Mouse (Mus musculus) Patski (cell line): ENCODE results near the gene Cul4b. TPM values are rescaled to one million over a fixed set of nuclear protein-coding genes. Genes with fewer than 3 reads are reported as not detected.
A peak's percentile ranks its signal among the peaks of the same experiment; 100 is the strongest.

Experiments
- ATAC-seq: fragments of 100-300 bp; one replicate; pipeline ENCODE4 v1.8.0; 2021
- CTCF ChIA-PET: fragments of 350-600 bp; sonication (Branson Sonifier 250); formaldehyde crosslinking; loops from one replicate; lab custom pipeline; 2022; ENCODE audit warnings: inconsistent platforms; lab: Charles Lee
- POLR2A ChIA-PET: fragments of 350-600 bp; sonication (Branson Sonifier 250); formaldehyde crosslinking; loops from one replicate; lab custom pipeline; 2022; ENCODE audit warnings: antibody characterized with exemption, inconsistent platforms; lab: Charles Lee
- DNase-seq: peaks from one replicate; pipeline ENCODE4 v3.0.0-alpha.2; 2011; ENCODE audit warnings: low read depth, low spot score
- H3K27me3 ChIP-seq: fragments of 371-371 bp; one replicate; pipeline ENCODE4 v1.5.1; 2021
- CTCF ChIP-seq: fragments of 100-300 bp; IDR thresholded peaks from one replicate; pipeline ENCODE4 v1.5.1; 2021
- in situ Hi-C: fragments of 300-500 bp; cut with MboI; formaldehyde crosslinking; loops from 3 replicates; pipeline ENCODE4 v1.11.1; 2018; ENCODE audit warnings: low pct_unique_long_range_greater_than_20kb, mixed read lengths
- polyA plus RNA-seq: library from polyadenylated mRNA; unstranded; gene quantifications from one replicate; pipeline ENCODE4 v1.2.3, GENCODE M21; 2021

Cul4b gene
- 66.1 TPM for polyA plus RNA-seq

DNA sequence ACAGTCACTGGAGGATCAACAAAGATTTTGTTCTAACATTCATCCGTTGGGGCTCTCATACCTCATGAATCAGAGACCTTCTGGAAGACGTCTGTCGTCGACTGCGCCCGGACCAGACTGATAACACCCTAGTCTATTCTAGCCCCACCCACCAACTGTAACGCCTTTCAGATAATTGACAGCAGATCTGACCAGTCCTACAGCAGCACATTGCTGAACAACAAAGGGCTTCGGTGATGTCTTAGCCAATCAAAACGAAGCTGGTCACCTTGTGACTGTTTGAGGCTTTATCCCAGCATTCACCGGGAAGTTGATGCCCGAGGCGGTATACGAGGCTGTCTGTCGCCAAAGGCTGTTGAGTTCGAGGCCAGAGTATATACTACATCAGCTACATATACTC, at the start of gene Cul4b:
TSS of gene Cul4b (minus strand) at position 119 of the 400 bp plus-strand sequence.
- in situ Hi-C loops: no loop called here
- TF ChIP-seq CTCF: no peak
- H3K27me3 ChIP-seq: peaks cover 16% of the 10 kb centered on the region
- ChIA-PET POLR2A (no interaction called here), CTCF (no interaction called here)
- DNase-seq: no peak
- no peak for ATAC-seq

DNA sequence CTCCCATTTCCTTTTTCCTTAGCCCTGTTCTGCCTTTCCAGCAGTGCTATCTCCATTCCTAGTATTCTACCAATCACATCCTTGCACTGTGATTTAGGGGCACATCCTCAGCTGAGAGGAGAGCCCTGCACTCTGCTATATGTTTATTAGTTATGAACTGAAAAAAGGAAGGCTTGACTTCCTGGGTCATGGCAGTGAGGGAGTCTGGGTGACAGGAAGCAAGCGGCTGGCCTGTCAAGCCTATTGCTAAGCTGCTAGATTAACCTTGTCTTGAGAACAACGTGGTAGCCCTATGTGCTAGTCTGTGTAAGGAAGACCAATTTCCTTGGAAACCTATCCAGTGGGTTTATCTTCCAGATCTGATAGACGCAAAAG, 25.0 kb upstream of the Cul4b start:
- TF ChIP-seq CTCF: no peak
- CTCF ChIA-PET: interaction anchor here (0.9 kb wide), 1 partner anchor 9 kb away, joined by 3 read pairs; no protein-coding TSS in a partner anchor
- no peak for DNase-seq
- peak; percentile 46 for ATAC-seq
- POLR2A ChIA-PET: interaction anchor here (1.8 kb wide), 1 partner anchor 36 kb away, joined by 4 read pairs; no protein-coding TSS in a partner anchor
- H3K27me3 ChIP-seq: peaks cover 8% of the 10 kb centered on the region
- in situ Hi-C loops: loop anchor here (10.0 kb wide), 1 partner anchor 56 kb away; no protein-coding TSS in a partner anchor

DNA sequence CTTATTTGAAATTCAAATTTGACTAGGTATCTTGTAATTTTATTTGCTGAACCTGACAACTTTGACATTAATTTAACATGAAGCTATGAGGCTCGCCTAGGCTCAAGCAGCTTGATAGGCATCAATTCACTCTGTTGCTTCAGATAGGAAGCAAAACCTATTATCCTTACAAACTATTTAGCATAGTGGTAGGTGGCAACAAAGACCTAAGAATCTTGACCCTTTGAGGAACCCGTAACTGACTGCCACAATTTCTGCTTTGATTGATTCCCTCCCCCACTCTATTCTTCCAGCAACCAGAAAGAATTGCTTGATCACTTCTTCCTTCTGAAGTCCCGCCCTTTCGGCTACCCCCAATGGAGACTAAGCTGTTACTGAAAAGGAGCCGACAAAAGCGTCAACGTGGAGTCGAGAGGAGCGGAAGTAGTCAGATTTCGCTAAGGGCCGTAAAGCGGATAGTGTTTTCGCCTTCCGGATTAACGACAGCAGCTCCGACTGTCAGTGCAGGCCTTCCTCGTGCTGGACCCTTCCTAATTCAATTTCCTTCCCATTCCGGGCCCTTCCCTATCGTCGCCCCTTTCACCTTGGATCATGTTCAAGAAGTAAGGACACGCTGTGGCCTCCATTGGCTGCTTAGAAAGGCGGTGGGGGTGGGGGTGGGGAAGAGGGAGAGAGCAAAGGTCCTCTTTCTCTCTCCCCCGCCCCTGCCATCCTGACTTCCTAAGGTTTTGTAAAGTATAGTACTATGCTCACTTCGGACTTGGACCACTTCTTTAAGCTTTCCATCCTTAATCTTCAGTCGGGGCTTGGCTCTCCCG, 24.4 kb upstream of the Cul4b start, which contains the start of gene Mcts1:
TSS of gene Mcts1 (plus strand) at position 402 of the 818 bp plus-strand sequence.
- ATAC-seq (peak; percentile 85), DNase-seq (peak; percentile 41)
- ChIA-PET POLR2A (interaction anchor here (0.6 to 1.8 kb wide), 2 partner anchors 32 to 35 kb away, joined by 4 to 5 read pairs; no protein-coding TSS in a partner anchor), CTCF (interaction anchor here (0.9 to 1.0 kb wide), 2 partner anchors 9 to 29 kb away, joined by 3 read pairs; no protein-coding TSS in a partner anchor)
- in situ Hi-C loops: loop anchor here (10.0 kb wide), 1 partner anchor 56 kb away; no protein-coding TSS in a partner anchor
- H3K27me3 ChIP-seq: peaks cover 8% of the 10 kb centered on the region
- TF ChIP-seq CTCF: no peak

DNA sequence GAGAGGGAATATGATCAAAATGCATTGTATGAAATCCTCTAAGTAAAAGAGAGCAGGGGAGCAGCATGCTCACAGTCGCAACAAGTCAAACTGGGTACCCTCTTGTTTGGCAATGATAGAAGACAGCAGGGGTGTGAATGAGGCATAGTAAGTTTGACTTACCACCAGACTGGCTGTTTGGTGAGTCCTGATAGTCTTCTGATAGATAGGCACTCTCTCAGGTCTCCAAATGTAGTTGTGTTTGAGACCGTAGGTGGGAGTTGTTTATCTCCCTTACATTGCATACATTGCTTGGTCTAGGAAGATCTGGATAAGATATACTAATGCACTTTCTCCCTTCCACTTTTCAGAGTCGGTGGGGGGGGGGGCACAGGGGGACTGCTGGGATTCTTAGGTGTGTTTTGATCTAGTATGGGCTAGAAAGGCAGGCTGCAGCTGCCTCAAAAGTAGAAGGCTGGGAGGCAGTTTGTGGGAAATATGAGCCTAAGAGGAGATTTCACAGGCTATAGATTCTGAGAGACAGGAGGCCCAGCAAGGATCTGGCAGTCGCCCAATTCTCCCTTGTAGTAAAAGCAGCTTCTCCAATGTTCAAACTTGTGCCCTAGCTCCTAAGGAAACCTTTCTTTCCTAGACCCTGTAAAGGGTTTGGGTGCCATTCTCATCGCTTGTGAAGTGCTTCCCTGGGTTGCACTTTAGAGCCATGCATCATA, 17.3 kb upstream of the Cul4b start:
- ATAC-seq: no peak
- in situ Hi-C loops: no loop called here
- POLR2A ChIA-PET: no interaction called here
- CTCF ChIA-PET: no interaction called here
- no peaks in the 10 kb centered on the region for H3K27me3 ChIP-seq
- no peak for TF ChIP-seq CTCF
- DNase-seq: no peak

DNA sequence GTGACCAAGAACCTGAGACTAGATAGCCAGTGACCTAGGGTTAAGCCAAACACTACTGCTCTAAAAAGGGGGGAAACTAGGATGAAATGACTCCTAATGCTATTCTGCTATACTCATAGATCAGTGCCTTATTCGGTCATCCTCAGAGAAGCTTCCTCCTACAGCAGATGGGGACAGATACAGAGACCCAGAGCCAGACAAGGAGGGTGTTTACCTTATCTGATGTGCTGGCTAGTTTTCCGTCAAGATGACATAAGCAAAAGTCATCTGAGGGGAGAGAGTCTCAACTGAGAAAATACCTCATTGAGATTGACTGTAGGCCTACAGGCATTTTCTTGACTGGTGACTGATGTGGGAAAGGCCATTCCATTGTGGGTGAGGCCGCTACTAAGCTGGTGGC, 15.8 kb upstream of the Cul4b start:
- in situ Hi-C loops: no loop called here
- ATAC-seq: no peak
- POLR2A ChIA-PET: no interaction called here

DNA sequence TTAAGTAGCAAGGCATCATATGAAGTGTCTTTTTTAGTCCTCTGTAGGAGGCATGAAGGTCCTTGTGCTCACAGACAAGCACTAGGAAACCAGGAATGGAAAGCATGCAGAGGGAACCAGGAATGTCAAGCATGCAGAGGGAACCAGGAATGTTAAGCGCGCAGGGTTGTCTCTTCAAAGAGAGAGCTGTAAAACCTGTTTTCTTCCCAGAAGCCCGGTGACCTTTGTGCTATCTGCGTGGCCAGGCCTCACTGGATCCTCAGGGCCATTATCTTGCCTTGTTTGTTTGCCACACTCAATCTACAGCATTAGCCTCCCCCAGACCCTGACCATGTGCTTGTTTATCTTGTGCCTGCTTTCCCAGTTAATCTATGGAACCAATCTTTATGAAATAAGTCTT, 13.8 kb upstream of the Cul4b start:
- no peak for TF ChIP-seq CTCF
- no peaks in the 10 kb centered on the region for H3K27me3 ChIP-seq
- in situ Hi-C loops: no loop called here
- no peak for DNase-seq
- CTCF ChIA-PET: no interaction called here
- POLR2A ChIA-PET: interaction anchor here (1.4 kb wide), 1 partner anchor 24 kb away, joined by 3 read pairs; no protein-coding TSS in a partner anchor
- ATAC-seq: peak; percentile 90

More for the DNA sequence above, 15.8 kb upstream of the Cul4b start:
- no peaks in the 10 kb centered on the region for H3K27me3 ChIP-seq
- TF ChIP-seq CTCF: no peak
- CTCF ChIA-PET: interaction anchor here (0.6 kb wide), 1 partner anchor 25 kb away, joined by 3 read pairs; no protein-coding TSS in a partner anchor
- DNase-seq: no peak

DNA sequence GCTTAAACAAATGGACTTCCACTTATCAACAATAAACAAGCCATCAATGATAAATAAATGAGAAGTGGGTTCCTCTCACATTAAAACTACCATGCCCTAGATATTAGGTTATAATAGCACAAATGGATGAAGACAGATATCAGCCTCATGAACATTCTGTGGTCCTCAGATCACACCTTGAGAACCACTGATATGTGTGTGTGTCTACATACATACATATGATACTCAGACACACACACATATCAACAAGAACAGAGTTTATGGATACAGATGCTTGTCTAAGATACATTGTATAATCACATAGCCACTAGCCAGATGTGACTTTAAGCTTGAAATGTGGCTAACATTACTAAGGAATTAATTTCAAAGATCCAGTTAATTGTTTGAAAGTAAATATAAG, 7.3 kb upstream of the Cul4b start:
- TF ChIP-seq CTCF: no peak
- no peak for DNase-seq
- H3K27me3 ChIP-seq: no peaks in the 10 kb centered on the region
- CTCF ChIA-PET: no interaction called here
- in situ Hi-C loops: no loop called here
- POLR2A ChIA-PET: no interaction called here
- ATAC-seq: no peak

DNA sequence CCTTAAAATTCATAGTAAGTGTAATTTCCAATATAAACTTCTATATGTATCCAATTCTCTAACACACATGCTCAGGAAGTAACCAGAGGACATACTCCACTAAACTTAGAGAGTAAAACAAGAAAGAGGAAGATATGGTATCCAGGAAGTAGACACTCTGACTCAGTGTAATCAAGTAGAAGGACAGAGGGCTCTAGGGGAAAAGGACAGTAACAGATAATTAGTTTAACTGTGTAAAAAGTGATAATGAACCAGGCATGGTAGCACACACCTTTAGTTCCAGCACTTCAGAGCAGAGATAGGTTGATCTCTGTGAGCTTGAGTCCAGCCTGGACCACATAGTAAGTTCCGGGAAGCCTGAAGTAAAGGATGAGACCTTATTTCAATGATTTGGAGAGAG, 5.1 kb upstream of the Cul4b start:
- no peak for DNase-seq

DNA sequence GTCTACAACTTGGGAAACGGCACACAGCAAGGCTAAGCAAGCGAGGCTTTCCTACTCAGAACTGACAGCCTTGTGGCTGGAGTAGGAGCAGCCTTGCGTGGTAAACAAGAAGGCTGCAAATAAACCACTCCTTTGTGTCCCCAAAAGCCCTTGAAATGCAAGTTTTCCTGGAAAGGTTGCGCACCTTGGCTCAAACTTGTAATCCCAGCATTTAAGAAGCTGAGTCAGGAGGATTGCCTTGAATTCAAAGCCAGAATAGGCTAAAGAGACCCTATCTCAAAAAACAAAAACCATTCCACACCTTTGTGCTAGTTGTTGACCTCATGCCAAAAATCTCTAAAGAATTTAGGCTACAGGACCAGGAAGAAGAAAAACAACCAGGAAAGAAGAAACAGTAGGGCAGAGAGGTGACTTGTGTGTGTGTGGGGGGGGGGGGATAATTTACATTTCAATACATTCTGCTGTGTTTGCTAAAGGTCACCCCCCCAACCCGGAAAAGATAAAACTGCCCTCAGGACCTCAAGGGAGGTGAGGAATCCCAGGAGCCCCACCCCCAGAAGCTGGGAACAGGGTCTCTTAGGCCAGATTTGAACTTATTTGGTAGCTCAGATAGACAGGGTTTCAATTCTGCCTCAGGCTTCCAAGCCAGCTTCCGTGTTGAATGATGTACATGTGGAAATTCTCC, 9.3 kb downstream of the Cul4b start:
- H3K27me3 ChIP-seq: peaks cover 10% of the 10 kb centered on the region
- no peak for TF ChIP-seq CTCF
- POLR2A ChIA-PET: interaction anchor here (0.7 to 1.2 kb wide), 2 partner anchors 22 to 1877 kb away, joined by 3 read pairs; no protein-coding TSS in a partner anchor
- ATAC-seq: no peak
- in situ Hi-C loops: no loop called here
- DNase-seq: no peak
- CTCF ChIA-PET: interaction anchor here (1.0 to 1.2 kb wide), 2 partner anchors 11 to 25 kb away, joined by 3 read pairs; no protein-coding TSS in a partner anchor

More for the DNA sequence above, 5.1 kb upstream of the Cul4b start:
- POLR2A ChIA-PET: no interaction called here
- peaks cover 8% of the 10 kb centered on the region for H3K27me3 ChIP-seq
- CTCF ChIA-PET: no interaction called here
- no peak for TF ChIP-seq CTCF
- ATAC-seq: no peak
- in situ Hi-C loops: no loop called here

DNA sequence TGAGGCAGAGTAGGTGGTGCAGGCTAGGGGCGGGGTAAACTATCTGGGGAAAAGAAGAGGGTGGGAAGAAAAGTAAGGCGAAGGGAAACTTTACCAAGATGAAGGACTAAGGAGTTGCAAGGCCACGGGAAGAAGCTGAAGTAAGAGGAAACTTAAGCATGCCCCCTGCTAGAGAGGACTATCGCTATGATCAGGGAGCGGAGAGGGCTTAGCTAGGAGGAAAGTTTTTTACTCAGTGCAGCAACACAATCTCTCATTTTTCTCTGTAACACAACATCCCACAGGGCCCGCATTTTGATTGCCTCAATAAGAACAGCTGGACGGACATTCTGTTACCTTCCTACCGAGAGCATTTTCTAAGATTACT, 10.8 kb downstream of the Cul4b start:
- DNase-seq (peak; percentile 15), ATAC-seq (no peak)
- in situ Hi-C loops: no loop called here
- POLR2A ChIA-PET: interaction anchor here (1.2 to 1.3 kb wide), 3 partner anchors 24 to 35 kb away, joined by 3 to 4 read pairs (median 4); partner anchors contain the start of gene Mcts1
- TF ChIP-seq CTCF: no peak
- peaks cover 8% of the 10 kb centered on the region for H3K27me3 ChIP-seq
- CTCF ChIA-PET: no interaction called here
